Mouse (Mus musculus) stomach, postnatal 0 days (tissue): ENCODE measurements around the gene Lrg1. TPM values are rescaled to one million over a fixed set of nuclear protein-coding genes. Genes with fewer than 3 reads are reported as not detected.

Experiments used
- ATAC-seq: fragments of 200-750 bp; cut with Nextera tagmentation; 2 replicates; pipeline ENCODE4 v1.8.0; 2017; ENCODE audit not compliant: low FRiP score, low TSS enrichment
- DNase-seq: peaks from one replicate; pipeline ENCODE4 v3.0.0-alpha.2; 2016; ENCODE audit warnings: low spot score
- H3K27ac ChIP-seq: fragments of 300-500 bp; sonication (generic); replicated peaks from 2 replicates; pipeline ENCODE4 v1.5.1; 2014; ENCODE audit warnings: mild to moderate bottlenecking, control low read depth
- H3K27me3 ChIP-seq: fragments of 300-500 bp; sonication (generic); 2 replicates; pipeline ENCODE4 v1.6.1; 2014; ENCODE audit warnings: low read length; ENCODE audit not compliant: control insufficient read depth, insufficient read depth
- H3K36me3 ChIP-seq: fragments of 300-500 bp; sonication (generic); 2 replicates; pipeline ENCODE4 v1.6.1; 2014; ENCODE audit warnings: low read length, mixed read lengths; ENCODE audit not compliant: control insufficient read depth, insufficient read depth
- H3K4me1 ChIP-seq: fragments of 300-500 bp; sonication (generic); replicated peaks from 2 replicates; pipeline ENCODE4 v1.6.1; 2014; ENCODE audit warnings: antibody characterized with exemption; ENCODE audit not compliant: control insufficient read depth, insufficient read depth
- H3K4me2 ChIP-seq: fragments of 300-500 bp; sonication (generic); replicated peaks from 2 replicates; pipeline ENCODE4 v1.6.1; 2014; ENCODE audit warnings: low read depth, mild to moderate bottlenecking, control low read depth, moderate library complexity
- H3K4me3 ChIP-seq: fragments of 300-500 bp; sonication (generic); 2 replicates; pipeline ENCODE4 v1.5.1; 2014; ENCODE audit warnings: low read depth, low read length, control low read depth
- H3K9ac ChIP-seq: fragments of 300-500 bp; sonication (generic); 2 replicates; pipeline ENCODE4 v1.6.1; 2014; ENCODE audit warnings: mild to moderate bottlenecking, low read length, control low read depth, mixed read lengths
- H3K9me3 ChIP-seq: fragments of 300-500 bp; sonication (generic); 2 replicates; pipeline ENCODE4 v1.6.1; 2016; ENCODE audit warnings: low read length; ENCODE audit not compliant: control insufficient read depth
- CTCF ChIP-seq: IDR thresholded peaks from 2 replicates; pipeline ENCODE4 v1.5.1; 2016; ENCODE audit warnings: antibody characterized with exemption, low read depth, mild to moderate bottlenecking, moderate library complexity
- EP300 ChIP-seq: optimal IDR thresholded peaks from 2 replicates; pipeline ENCODE3; 2016; ENCODE audit warnings: antibody characterized with exemption
- WGBS: fragments of 180-500 bp; shearing (Covaris S2); extraction: QIAGEN DNeasy Blood & Tissue Kit; methylation state at CpG from one replicate; pipeline ENCODE4 v1.1.7; 2014; 5-methylcytosine and 5-hydroxymethylcytosine counted together
- polyA plus RNA-seq: library from polyadenylated mRNA; unstranded; fragments of >200 nt; fragmentation: Nextera tagmentation; extraction: Ambion mirVana; gene quantifications from 2 replicates; pipeline ENCODE4 v1.2.1, GENCODE M21; 2015

Gene Lrg1
- polyA plus RNA-seq, 1 experiment from 2014 or later: 1.2 TPM

DNA sequence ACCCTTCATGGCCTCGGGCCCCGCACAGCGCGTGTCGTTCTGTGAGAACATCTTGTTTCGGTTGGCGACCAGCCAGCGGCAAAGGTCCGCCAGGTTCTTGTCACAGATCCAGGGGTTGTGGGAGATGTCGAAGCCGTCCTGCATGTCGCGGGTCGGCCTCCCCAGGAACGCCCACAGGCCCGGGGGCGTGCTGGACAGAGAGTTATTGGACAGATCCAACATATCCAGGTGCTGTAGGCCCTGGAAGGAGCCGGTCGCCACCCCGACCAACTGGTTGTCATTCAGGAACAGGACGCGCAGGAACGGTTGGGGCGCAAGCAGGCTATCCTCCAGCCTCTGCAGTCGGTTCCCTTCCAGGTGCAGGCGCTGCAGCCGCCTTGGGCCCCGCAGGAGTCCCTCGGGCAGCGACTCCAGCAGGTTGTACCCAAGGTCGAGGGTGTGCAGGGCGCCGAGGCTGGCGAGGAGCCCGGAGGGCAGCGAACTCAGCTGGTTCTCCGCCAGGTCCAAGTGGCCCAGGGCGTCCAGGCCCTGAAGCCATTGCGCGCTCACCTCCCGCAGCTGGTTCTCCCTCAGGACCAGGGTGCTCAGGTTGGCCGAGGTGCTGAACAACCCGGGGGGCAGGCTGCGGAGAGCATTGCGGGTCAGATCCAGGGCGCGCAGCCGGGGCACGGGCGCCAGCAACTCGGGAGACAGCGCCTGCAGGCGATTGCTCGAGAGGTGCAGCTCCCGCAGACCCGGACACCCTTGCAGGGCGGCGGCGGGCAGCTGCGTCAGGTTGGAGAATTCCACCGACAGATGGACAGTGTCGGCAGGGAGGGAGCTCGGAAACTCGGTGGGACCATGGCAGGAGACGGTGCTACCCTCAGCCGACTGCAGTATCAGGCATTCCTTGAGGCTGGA lies 1.6 kb downstream of the Lrg1 start:
- ATAC-seq (no peak), DNase-seq (peak; percentile 40)
- WGBS: 5% methylated on average over 65 of the region's 66 CpGs
- no peak for TF ChIP-seq EP300
- no peak for TF ChIP-seq CTCF
- Histone ChIP-seq H3K4me1 (no peaks in the 10 kb centered on the region; the same call in 1 of the 2 replicates), H3K27me3 (peaks cover 4% of the 10 kb centered on the region; the same call in 1 of the 2 replicates), H3K4me2 (peak overlapping the region; percentile 34), H3K9ac (no peak overlapping the region; the same call in 1 of the 2 replicates), H3K36me3 (no peaks in the 10 kb centered on the region), H3K27ac (no peak overlapping the region), H3K9me3 (0 out of 2 replicates have a peak, but pooled peaks cover 3% of the 10 kb centered on the region), H3K4me3 (0 out of 2 replicates have a peak overlapping the region, but pooled peaks have one; percentile 18)

DNA sequence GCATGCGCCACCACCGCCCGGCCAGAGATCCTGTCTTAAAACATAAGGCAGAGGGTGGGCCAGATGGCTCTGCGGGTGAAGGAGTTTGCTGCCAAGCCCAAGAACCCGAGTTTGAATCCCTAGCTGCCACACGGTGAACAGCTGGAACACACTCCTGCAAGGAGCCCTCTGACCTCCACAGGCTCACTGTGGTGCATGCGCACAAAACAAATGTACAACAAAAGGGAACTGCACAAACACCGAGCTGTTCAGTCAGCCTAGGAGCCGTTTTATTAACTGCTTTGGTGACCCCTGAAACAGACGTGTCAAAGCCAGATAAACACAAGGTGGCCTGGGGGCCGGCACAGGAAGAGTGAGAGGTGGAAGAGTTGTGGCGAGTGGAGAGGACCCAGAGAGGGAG lies 2.4 kb downstream of the Lrg1 start:
- Histone ChIP-seq H3K4me3 (no peak overlapping the region), H3K27ac (no peak overlapping the region), H3K9me3 (0 out of 2 replicates have a peak, but pooled peaks cover 3% of the 10 kb centered on the region), H3K9ac (no peak overlapping the region), H3K36me3 (no peaks in the 10 kb centered on the region), H3K27me3 (peaks cover 4% of the 10 kb centered on the region; the same call in 1 of the 2 replicates), H3K4me2 (peak overlapping the region; percentile 34; the same call in 1 of the 2 replicates), H3K4me1 (no peaks in the 10 kb centered on the region; the same call in 1 of the 2 replicates)
- no peak for DNase-seq
- TF ChIP-seq EP300 (no peak), CTCF (no peak)
- 31% methylated on average over 12 of the region's 12 CpGs for WGBS
- no peak for ATAC-seq

DNA sequence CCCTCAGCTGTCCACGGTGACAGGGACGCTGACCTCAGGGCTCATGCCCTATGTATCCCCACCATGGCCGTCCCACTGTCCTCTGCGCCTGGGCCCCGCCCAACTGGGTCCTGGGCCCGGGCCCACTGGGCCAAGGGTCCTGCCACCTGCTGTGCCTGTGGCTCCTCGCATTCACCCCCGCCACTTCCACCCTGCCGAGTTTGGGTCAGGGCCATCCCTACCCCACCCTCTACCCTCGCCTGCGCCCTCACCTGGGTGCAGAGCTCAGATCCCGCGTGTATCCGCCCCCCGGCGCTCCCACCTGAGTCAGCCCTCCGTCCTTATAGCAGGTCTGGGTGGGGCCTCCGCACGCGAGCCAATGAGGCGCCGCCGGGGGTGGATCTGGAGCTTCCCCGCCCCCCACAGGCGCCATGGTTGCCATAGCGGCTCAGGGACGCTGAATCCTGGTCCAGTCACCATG lies 4.5 kb downstream of the Lrg1 start, which contains the start of gene Plin5:
Plin5 (minus strand) TSS at position 346 of the 460 bp plus-strand sequence.
- Histone ChIP-seq H3K4me1 (no peaks in the 10 kb centered on the region; the same call in 1 of the 2 replicates), H3K36me3 (no peaks in the 10 kb centered on the region), H3K4me2 (peak within 1 kb of the TSS; percentile 53), H3K9me3 (no peaks in the 10 kb centered on the region), H3K4me3 (peak within 1 kb of the TSS; percentile 20; the same call in 1 of the 2 replicates), H3K27me3 (peaks cover 4% of the 10 kb centered on the region; the same call in 1 of the 2 replicates), H3K27ac (no peak within 1 kb of the TSS), H3K9ac (peak within 1 kb of the TSS; percentile 18; the same call in 1 of the 2 replicates)
- TF ChIP-seq EP300 (no peak), CTCF (no peak)
- WGBS: under 1% methylated on average over 27 of the region's 27 CpGs
- DNase-seq: peak; percentile 84
- ATAC-seq: peak; percentile 76

DNA sequence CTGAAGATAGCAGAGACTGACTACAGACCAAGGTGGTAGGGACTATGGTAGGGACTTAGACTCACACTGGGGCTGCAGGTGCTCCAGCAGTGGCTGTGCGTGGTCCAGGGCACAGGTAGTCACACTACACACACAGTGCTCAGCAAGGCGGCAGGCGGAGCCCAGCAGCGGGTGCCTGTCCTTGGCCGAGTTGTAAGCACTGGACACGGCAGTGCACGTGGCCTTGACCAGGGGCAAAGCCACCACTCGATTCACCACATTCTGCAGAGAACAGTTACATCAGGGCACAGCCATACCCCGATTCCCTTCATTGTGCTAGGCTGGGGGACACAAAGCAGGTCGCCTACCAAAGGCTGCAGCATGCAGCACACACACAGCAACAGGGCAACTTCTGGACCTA lies 5.6 kb downstream of the Lrg1 start:
- peaks cover 4% of the 10 kb centered on the region; the same call in 1 of the 2 replicates for H3K27me3 ChIP-seq
- H3K4me1 ChIP-seq: no peaks in the 10 kb centered on the region; the same call in 1 of the 2 replicates
- TF ChIP-seq EP300 (no peak), CTCF (no peak)
- H3K27ac ChIP-seq: no peak overlapping the region
- 73% methylated on average over 10 of the region's 10 CpGs for WGBS
- no peaks in the 10 kb centered on the region for H3K36me3 ChIP-seq
- H3K4me3 ChIP-seq: no peak overlapping the region
- H3K4me2 ChIP-seq: no peak overlapping the region
- H3K9ac ChIP-seq: no peak overlapping the region
- no peaks in the 10 kb centered on the region for H3K9me3 ChIP-seq
- DNase-seq: no peak
- ATAC-seq: no peak

DNA sequence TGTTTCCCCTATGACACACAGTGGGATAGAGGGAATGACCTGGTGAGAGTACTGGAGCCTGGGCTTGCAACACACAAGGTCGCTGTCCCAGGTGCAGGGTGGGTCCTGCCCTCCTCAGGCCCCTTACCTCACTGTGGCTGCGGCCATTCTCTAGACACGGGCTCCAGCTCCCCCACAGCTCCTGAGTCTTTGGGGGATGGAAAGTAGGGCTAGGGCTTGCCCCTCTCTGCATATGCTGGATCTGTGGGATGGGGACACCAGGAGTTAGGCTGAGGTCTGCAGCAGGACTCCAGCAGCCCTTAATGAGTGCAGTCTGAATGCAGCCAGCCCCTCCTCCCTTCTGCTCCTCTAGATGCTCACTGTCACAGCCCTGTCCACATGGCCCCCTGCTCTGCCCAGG lies 9.1 kb downstream of the Lrg1 start:
- Histone ChIP-seq H3K27me3 (no peaks in the 10 kb centered on the region), H3K4me1 (no peaks in the 10 kb centered on the region; the same call in 1 of the 2 replicates), H3K27ac (no peak overlapping the region), H3K9me3 (no peaks in the 10 kb centered on the region), H3K4me2 (no peak overlapping the region), H3K9ac (no peak overlapping the region), H3K4me3 (no peak overlapping the region), H3K36me3 (no peaks in the 10 kb centered on the region)
- DNase-seq (no peak), ATAC-seq (no peak)
- TF ChIP-seq EP300 (no peak), CTCF (no peak)
- 78% methylated on average over 3 of the region's 3 CpGs for WGBS
